Mouse (Mus musculus) gastrocnemius, postnatal 25 days (tissue): ENCODE data around the gene Lman1l. TPM values are rescaled to one million over a fixed set of nuclear protein-coding genes. Genes with fewer than 3 reads are reported as not detected.

Experiments
- DNase-seq: peaks from one replicate; pipeline ENCODE4 v3.0.0; 2022
- total RNA-seq, 2 experiments: library from RNA; stranded (reverse); gene quantifications; 1 replicate in 1 of 2; 2 replicates in 1 of 2; pipeline ENCODE4 v1.2.3; 2021

The Lman1l gene
- total RNA-seq, 2 experiments from 2014 or later: not detected

DNA sequence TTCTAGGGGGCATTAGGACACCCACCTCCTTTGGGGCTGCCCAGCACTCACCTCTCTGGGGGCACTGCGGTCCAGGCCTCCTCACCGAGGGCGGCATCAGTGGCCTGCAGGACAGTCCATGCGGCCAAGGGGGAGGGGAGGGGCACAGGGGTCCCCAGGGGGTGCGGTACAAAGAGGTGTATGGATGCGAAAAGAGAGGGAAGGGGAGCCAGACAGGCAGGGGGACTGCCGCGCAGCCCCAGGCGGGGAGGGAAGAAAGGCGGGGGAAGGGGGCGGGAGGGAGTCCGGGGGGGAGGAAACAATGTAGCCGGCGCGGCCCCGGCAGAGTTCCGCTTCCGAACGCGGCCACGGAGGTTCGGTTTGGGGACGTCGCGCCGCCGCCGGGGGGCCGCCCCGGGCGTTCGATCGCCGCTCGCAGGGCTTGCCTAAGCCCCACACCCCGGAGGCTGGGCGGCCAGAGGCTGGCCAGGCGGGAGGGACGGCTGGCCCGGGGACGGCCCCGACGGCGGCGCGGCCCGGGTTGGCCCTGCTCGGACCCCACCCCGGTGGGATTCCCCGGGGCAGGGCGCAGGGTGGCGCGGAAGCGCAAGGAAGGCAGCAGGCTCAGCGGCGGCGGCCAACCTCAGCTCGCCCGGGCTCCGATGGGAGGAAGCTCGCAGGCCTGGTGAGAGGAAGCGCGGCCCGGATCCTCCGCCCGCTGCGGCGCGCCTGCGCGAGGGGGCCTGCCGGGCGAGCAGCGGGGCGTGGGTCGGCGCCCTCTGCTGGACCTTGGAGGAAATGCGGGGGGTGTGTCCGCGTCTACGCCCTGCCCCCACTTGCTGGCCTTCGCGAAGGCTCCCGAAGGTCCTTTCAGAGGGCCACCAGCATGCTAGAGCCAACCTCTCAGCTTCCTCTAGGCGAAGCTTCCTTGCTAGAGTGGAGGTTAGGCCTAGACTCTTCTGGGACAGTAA, 24.6 kb upstream of the Lman1l start:
- peak; percentile 92 for DNase-seq

- no peak for DNase-seq
These were observed 23.9 kb upstream of the Lman1l start for GRCm38 (mm10) chr9:57644442-57644943.

- DNase-seq: no peak
These were observed 23.2 kb upstream of the Lman1l start for GRCm38 (mm10) chr9:57643856-57644180.

GRCm38 (mm10) chr9:57643169-57643855, 22.7 kb upstream of the Lman1l start:
- no peak for DNase-seq

DNA sequence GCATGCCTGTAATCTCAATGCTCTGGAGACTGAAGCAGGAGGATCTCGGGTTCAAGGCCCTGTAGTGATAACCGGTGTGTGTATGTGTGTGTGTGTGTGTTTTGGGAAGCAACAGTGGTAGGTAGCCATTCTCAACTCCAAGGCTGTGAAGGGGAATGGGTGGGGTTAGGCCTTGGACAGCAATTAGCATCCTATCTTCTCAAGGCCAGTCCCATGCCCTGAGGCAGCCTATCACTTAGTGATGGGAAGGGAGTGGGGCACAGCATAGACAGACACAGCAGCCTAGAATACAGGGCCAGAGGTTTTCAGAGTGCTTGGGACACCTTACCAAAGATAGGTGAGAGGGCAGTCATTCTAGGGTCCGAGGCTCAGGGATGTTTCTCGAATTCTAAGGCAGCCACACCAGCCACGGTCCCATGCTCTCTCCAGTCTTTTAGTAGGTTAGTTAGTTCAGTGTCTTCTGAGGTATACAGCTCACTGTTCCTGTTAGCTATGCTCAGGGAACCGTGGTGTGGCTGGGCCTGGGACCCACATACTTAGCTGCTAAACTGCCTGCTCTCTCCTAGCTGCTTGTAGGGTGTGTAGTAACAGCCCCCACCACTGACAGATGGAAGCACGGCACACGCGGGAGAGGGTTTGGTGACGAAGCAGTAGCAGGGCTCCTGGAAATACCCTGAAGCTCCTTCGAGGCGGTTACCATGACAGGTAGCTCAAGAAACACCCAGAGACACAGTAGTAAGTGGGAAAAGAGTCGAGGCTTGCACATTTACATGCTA, 21.4 kb upstream of the Lman1l start:
- no peak for DNase-seq

- no peak for DNase-seq
These were observed 20.4 kb upstream of the Lman1l start for GRCm38 (mm10) chr9:57641022-57641421.

- DNase-seq: peak; percentile 74
These were observed 19.8 kb upstream of the Lman1l start for GRCm38 (mm10) chr9:57640384-57640783.

GRCm38 (mm10) chr9:57639661-57640328, 19.2 kb upstream of the Lman1l start:
- DNase-seq: no peak

DNA sequence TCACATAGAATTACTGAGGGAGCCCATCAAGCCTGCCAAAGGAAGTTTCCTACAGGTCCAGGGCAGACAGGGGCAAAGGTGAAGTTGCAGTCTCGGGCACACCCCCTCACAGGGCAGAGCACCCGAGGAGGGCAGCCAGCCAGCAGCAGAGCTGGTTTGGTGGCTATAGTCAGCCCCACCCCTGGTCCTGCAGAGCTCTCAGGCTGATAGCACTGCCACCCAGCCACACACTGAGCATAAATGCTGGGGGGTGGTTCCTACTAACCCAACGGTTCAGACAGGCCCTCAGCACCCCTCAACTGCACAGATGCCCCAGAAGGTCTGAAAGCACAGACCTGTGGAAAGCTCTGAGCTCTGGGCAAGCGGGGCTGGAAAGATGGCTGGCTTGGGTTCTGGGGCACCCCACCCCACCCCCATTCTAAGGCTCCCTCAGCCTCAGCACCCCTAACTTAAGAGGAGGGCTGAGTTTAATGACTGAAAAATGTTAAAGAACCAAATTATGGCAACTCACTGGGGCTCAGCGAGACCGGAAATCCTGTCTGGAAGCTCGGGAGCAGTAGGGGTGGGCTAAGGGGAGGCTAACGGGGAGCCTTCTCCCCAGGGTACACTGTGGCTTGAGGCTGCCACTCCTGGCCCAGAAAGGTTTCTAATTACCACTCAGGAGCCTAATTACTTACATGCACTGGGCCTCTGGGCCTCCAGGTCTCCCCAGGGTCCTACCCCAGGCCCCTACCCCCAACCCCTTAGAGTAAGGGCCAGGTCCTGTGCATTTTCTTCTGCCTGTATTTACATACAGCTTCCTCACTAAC, 18.3 kb upstream of the Lman1l start:
- DNase-seq: no peak

GRCm38 (mm10) chr9:57637741-57638322, 17.3 kb upstream of the Lman1l start:
- peak; percentile 42 for DNase-seq

DNA sequence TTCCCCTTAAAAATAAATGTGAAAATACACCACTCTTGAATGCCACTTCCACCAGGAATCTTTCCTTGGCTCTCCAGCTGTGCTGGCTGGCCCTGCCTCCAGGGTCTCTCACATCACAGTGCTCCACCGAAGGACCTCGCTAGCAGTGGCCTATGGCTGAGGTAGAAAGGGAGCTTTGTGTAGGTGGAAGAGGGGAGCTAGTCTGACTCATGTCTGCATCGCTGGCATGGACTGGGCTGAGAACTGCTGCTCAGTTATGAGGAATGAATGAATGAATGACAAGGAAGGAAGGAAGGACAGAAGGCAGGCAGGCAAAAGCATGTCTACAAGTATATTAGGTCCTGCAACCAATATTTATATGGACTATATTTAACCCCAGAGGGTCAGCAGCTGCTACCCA, 16.7 kb upstream of the Lman1l start:
- DNase-seq: no peak

- DNase-seq: no peak
These were observed 13.0 kb upstream of the Lman1l start for GRCm38 (mm10) chr9:57633481-57634024.

DNA sequence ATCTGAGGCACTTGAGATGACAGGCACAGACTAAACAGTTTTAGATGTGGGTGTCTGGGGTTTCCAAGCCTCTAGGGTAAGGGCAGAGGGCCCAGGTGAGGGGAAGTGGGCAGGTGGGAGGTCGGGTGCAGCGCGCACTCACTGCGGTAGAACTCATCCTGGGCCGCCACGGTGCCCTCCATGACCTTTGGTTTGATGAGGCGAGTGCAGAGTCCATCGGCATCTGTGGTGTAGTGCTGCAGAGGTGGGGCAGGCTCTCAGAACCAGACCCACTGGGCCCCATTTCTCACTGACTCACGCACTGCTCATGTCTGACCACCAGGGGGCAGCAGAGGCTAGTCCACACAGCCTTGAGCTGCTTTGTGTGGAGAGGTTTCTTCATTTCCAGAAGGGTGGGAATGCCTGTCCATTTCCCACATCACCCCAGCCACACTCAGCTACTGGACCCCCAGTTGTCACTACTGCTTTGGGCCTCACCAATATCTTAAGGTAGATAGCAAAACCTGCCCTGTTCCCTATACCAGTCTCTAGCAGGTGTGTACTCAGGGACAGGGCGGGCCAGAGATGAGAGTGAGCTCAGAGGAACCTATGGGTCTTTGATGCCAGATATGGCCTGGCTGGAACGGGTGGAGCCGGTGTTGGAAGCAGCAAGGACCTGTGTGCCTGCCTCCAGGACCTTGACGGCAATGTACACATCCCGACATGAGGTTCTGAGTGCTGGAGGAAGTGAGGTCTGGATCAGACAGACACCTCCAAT, 8.7 kb upstream of the Lman1l start:
- peak; percentile 45 for DNase-seq

DNA sequence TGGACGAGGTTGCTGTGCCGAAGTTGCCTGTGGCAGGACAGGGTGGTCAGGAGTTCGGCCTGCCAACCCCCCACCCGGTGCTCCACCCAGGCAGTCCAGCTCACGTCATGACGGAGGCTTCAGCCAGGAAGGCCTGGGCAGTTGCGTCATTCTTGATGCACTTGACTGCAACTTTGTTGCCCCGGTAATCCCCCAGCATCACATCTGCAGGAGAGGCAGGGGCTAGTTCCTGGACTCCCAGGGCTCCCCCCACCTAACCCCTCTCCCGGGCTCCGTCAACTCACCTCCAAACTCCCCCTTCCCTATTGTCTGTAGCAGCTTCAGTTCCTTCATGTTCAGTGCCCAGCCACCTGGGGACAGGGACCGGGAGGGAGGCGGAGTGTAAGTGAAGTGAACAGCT, 8.1 kb upstream of the Lman1l start:
- DNase-seq: no peak

DNA sequence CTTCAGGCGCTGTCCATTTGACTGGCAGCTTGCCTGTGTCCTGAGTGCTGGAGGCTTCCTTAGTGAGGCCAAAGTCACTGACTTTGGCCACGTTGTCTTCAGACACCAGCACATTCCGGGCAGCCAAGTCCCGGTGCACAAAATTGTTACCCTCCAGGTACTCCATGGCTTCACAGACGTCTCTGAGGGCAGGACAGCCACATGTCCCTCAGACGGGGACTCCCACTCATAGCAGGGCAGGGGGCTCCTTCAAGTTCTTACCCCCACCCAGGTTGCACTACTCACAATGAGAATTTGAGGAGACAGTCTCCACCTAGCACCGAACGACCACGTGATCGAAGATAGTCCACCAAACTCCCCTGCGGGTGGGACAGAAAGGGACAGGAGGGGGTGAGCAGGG, 7.3 kb upstream of the Lman1l start:
- DNase-seq: no peak

DNA sequence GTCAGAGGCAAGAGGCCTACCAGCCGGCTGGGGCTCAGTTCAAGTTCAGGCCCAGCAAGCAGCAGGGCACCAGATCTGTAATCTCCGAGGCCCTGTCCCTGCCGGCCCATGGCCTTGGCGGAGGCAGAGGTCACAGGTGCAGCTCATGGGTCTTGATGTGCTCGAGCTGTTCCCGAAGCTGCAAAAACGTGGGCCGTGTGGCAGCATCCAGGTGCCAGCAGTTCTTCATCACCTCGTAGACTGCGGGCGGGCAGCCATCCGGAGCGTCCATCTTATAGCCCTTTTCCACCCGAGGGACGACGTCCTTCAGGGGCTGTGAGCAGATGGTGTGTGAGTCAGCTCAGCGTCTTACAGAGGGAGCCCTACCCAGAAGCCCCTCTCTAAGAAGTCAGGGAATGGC, 6.6 kb upstream of the Lman1l start:
- no peak for DNase-seq

DNA sequence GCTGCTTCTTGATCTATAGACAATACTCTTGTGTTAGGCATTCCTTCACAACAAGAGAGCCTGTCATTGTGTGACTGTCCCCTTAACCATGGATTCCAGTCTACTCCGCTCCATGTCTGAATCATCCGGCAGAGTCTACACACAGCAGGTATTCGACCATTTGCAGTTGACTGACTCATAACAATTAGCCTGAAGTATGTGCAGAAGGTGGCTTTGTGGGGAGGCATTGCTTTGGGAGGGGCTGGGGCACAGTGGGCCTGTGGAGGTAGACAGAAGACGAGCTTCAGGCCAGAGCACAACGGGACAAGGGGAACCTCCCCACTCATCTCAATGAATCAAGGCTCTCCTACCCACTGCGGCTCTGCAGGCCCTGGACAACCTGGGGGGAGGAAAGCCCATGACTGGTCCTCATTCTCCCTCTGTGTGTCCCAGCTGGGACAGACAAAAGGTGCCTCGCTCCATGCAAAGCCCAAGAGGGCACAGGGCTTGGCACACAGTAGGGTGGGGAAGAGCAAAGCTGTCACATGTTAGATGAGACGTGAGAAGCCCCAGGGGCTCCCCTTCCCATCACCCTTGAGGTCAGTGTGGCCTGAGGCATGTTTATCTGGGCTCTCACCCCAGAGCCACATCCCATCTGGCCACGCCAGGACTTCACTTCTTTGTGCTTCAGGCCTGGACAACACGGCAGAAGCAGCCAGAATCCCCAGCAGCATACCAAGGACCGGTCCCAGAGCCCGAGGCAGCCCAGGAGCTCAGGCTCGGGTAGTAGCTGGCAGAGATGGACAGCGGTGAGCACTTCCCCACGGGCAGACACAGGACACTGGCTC, 5.3 kb upstream of the Lman1l start:
- DNase-seq: no peak

DNA sequence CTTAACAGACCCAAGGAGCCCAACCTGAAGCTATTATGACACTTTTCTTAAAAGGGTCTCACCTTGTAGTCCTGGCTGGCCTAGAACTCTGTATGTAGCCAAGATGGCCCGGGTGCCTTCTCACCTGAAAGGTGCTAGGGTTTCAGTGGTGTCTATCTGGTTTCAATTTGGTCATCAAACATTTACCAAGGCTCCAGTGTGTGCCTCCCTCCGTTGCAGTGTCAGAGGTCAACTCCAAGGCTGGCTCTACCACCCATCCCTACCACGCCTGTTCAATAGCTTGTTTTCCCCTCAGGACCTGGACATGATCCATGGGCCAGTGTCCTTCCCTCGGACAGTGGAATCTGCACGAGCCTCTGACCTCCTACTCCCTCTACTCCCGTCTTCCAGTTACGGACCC, 3.7 kb upstream of the Lman1l start:
- DNase-seq: no peak

- DNase-seq: no peak
These were observed 1.7 kb downstream of the Lman1l start for GRCm38 (mm10) chr9:57618854-57619253.
